Mouse (Mus musculus) limb, embryonic 11.5 days (tissue): Measurements from ENCODE around the gene Uck1. TPM values are rescaled to one million over a fixed set of nuclear protein-coding genes. Genes with fewer than 3 reads are reported as not detected.
"Not testable (repeated sequence)": the region's sequence is repeated elsewhere in the genome, so short reads cannot be mapped to it uniquely, and the experiment has no call there.

Source experiments
- ATAC-seq: fragments of 200-750 bp; cut with Nextera tagmentation; 2 replicates; pipeline ENCODE4 v1.8.0; 2017; ENCODE audit warnings: low read depth; ENCODE audit not compliant: insufficient number of reproducible peaks, low FRiP score, low TSS enrichment
- DNase-seq: peaks from one replicate; pipeline ENCODE4 v3.0.0-alpha.2; 2015; ENCODE audit warnings: low spot score
- H3K27ac ChIP-seq: fragments of 300-500 bp; sonication (generic); replicated peaks from 2 replicates; pipeline ENCODE4 v1.5.1; 2014; ENCODE audit warnings: low read depth, mild to moderate bottlenecking, low read length
- H3K27me3 ChIP-seq: fragments of 300-500 bp; sonication (generic); 2 replicates; pipeline ENCODE4 v1.6.1; 2014; ENCODE audit warnings: mild to moderate bottlenecking, low read length, mixed read lengths; ENCODE audit not compliant: control insufficient read depth, insufficient read depth
- H3K36me3 ChIP-seq: fragments of 300-500 bp; sonication (generic); 2 replicates; pipeline ENCODE4 v1.6.1; 2014; ENCODE audit warnings: mild to moderate bottlenecking, low read length, moderate library complexity, mixed read lengths; ENCODE audit not compliant: control insufficient read depth, insufficient read depth
- H3K4me1 ChIP-seq: fragments of 300-500 bp; sonication (generic); 2 replicates; pipeline ENCODE4 v1.6.1; 2014; ENCODE audit warnings: low read length, mixed read lengths; ENCODE audit not compliant: control insufficient read depth, insufficient read depth
- H3K4me2 ChIP-seq: fragments of 300-500 bp; sonication (generic); 2 replicates; pipeline ENCODE4 v1.6.1; 2014; ENCODE audit warnings: low read depth, mild to moderate bottlenecking, moderate library complexity; ENCODE audit not compliant: severe bottlenecking
- H3K4me3 ChIP-seq: fragments of 300-500 bp; sonication (generic); 2 replicates; pipeline ENCODE4 v1.5.1; 2014; ENCODE audit warnings: low read depth, low read length
- H3K9ac ChIP-seq: fragments of 300-500 bp; sonication (generic); 2 replicates; pipeline ENCODE4 v1.6.1; 2014; ENCODE audit warnings: mild to moderate bottlenecking, low read length
- H3K9me3 ChIP-seq: fragments of 300-500 bp; sonication (generic); 2 replicates; pipeline ENCODE4 v1.6.1; 2016; ENCODE audit warnings: low read length; ENCODE audit not compliant: control insufficient read depth
- WGBS: fragments of 180-500 bp; shearing (Covaris S2); extraction: QIAGEN DNeasy Blood & Tissue Kit; methylation state at CpG from one replicate; pipeline ENCODE4 v1.1.7; 2014; 5-methylcytosine and 5-hydroxymethylcytosine counted together
- polyA plus RNA-seq: library from polyadenylated mRNA; unstranded; fragments of >200 nt; fragmentation: Nextera tagmentation; extraction: Ambion mirVana; gene quantifications from 2 replicates; pipeline ENCODE4 v1.2.1, GENCODE M21; 2014

Uck1 gene
- polyA plus RNA-seq, 1 experiment from 2014 or later, result 61.5 TPM

DNA sequence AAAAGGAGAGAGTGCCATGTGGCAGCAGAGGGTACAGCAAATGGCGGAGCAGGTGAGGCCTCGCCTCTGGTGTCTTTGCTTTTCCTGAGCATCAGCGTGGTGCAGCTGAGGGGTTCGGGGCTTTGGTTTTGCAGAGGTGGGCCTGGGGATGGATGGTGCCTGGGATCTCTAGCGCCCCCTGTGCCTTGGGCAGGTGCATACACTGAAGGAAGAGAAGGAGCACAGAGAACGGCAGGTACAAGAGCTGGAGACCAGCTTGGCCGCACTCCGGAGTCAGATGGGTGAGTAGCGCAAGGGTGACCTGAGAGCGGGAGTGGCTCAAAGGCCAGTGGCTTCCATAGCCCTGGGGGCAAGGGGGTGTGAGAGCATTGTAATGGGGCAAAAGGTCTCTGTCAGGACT lies 43.0 kb upstream of the Uck1 start:
- WGBS, result 89% methylated on average over 10 of the region's 10 CpGs
- H3K36me3 ChIP-seq, result peaks cover 33% of the 10 kb centered on the region
- no peaks in the 10 kb centered on the region for H3K9me3 ChIP-seq

DNA sequence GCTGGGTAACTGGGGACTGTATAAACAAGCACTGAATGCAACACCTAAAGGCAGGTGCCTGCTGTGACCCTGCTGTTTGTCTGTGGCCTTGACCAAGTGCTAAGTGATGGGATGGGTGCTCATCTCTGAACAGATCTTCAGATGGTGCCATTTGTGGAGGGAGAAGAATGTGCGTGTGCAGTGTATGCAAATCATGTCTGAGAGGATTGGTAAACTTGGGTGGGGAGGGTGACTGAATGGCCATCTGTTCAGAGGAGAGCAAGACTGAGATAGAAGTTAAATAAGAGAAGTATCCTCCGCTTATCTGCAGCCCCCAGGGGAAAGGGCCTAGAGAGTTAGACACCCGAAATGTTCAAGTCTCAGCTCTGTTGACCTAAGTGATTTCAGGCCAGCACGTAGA lies 39.5 kb upstream of the Uck1 start:
- Histone ChIP-seq H3K9me3 (no peaks in the 10 kb centered on the region), H3K9ac (no peak overlapping the region), H3K27me3 (no peaks in the 10 kb centered on the region), H3K4me2 (no peak overlapping the region), H3K27ac (no peak overlapping the region), H3K4me1 (no peaks in the 10 kb centered on the region), H3K4me3 (0 out of 2 replicates have a peak overlapping the region, but pooled peaks have one; percentile 3), H3K36me3 (peaks cover 19% of the 10 kb centered on the region)
- ATAC-seq (no peak), DNase-seq (no peak)
- WGBS, result 97% methylated on average over 4 of the region's 4 CpGs

More for the DNA sequence above, 43.0 kb upstream of the Uck1 start:
- Histone ChIP-seq H3K4me1 (no peaks in the 10 kb centered on the region; the same call in 1 of the 2 replicates), H3K4me2 (no peak overlapping the region), H3K27ac (no peak overlapping the region), H3K4me3 (no peak overlapping the region), H3K27me3 (no peaks in the 10 kb centered on the region), H3K9ac (no peak overlapping the region)
- ATAC-seq, result no peak
- no peak for DNase-seq

DNA sequence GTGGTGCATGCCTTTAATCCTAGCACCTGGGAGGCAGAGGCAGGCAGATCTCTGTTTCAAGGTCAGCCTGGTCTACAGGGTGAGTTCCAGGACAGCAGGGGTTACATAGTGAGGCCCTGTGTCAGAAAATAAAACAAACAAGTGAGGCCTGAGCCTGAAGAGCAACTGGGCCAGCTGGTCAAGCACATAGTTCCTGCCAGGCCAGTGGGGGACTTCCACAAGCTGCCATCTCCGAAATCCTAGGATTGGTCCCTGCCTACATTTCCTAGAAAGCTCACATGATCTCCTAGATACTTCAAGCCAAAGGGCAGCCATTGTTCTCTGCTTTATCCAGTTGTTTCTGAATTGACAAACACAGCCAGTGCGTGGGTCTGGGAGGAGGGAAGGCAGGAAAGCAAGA lies 35.9 kb upstream of the Uck1 start:
- ATAC-seq, result not testable (repeated sequence)
- H3K36me3 ChIP-seq, result peaks cover 18% of the 10 kb centered on the region

DNA sequence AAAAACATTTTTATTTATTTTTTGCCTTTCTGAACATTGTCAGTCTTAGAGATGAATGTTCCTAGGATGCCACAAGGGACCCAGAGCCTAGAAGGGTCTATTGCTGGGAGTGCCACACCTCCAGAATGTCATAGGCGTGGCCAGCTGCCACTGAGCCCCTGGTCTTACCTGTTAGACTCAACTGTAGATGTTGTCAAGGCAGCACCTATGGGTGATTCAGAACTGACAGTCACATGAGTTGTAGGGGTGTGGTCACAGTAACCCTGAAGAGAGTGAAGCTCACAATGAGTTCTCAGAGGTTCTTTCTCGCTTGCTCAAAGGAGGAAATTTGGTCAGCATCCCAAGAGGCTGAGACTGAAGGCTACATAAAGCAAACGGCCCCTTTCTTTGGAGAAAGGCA lies 35.3 kb upstream of the Uck1 start:
- no peak overlapping the region for H3K27ac ChIP-seq
- H3K9me3 ChIP-seq, result no peaks in the 10 kb centered on the region
- DNase-seq (no peak), ATAC-seq (no peak)
- H3K4me1 ChIP-seq, result no peaks in the 10 kb centered on the region
- WGBS, result 85% methylated on average over 3 of the region's 3 CpGs
- no peak overlapping the region for H3K4me3 ChIP-seq
- H3K9ac ChIP-seq, result no peak overlapping the region
- no peak overlapping the region for H3K4me2 ChIP-seq
- H3K36me3 ChIP-seq, result peaks cover 18% of the 10 kb centered on the region
- H3K27me3 ChIP-seq, result no peaks in the 10 kb centered on the region

More for the DNA sequence above, 35.9 kb upstream of the Uck1 start:
- H3K27ac ChIP-seq, H3K27me3 ChIP-seq, H3K9ac ChIP-seq, DNase-seq, H3K9me3 ChIP-seq, H3K4me2 ChIP-seq, H3K4me3 ChIP-seq, H3K4me1 ChIP-seq: not testable (repeated sequence)
- 95% methylated on average over 2 of the region's 2 CpGs for WGBS

DNA sequence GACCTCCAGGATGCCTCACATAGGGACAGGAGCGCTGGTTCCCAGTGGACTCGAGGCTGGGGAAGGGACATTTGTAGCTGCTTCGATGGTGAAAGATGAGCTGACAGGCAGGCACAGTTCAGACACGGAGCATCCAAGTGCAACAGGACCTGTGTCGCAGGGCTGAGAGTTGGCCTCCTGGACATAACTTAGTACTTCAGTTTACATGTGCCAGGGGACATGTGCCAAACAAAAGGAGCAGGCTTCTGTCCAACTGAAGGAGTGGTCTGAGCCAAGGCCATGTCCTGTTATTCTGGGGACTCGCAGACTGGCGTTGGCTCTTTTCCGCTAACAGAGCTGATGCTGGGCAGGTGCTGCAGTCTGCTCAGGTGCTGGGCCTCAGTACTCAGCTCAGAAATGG lies 34.4 kb upstream of the Uck1 start:
- Histone ChIP-seq H3K4me2 (no peak overlapping the region), H3K27ac (no peak overlapping the region), H3K4me3 (no peak overlapping the region), H3K27me3 (no peaks in the 10 kb centered on the region), H3K9me3 (no peaks in the 10 kb centered on the region), H3K36me3 (peaks cover 17% of the 10 kb centered on the region), H3K4me1 (no peaks in the 10 kb centered on the region), H3K9ac (no peak overlapping the region; the same call in 1 of the 2 replicates)
- ATAC-seq, result no peak
- 83% methylated on average over 8 of the region's 8 CpGs for WGBS
- no peak for DNase-seq

DNA sequence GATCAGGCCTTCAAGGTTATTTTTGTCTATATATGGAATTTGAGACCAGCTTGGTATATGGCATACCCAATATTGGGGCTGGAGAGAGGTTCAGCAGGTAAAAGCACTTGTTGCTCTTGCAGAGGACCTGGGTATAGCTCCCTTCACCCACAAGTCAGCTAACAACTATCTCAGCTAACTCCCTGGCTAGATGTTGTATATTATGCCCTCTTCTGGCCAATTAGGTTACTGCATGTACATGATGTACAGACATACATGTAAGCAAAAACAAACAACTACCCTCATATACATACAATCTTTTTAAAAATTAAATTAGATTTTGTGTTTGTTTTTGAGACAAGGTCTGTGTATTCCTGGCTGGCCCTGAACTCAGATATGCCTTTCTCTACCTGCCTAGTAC lies 29.6 kb upstream of the Uck1 start:
- peak overlapping the region; percentile 95 for H3K4me3 ChIP-seq
- H3K4me2 ChIP-seq, result no peak overlapping the region
- H3K9me3 ChIP-seq, result no peaks in the 10 kb centered on the region
- H3K9ac ChIP-seq, result no peak overlapping the region
- ATAC-seq (no peak), DNase-seq (no peak)
- H3K36me3 ChIP-seq, result peaks cover 6% of the 10 kb centered on the region
- no peak overlapping the region for H3K27ac ChIP-seq
- H3K4me1 ChIP-seq, result peaks cover 10% of the 10 kb centered on the region
- no peaks in the 10 kb centered on the region for H3K27me3 ChIP-seq

DNA sequence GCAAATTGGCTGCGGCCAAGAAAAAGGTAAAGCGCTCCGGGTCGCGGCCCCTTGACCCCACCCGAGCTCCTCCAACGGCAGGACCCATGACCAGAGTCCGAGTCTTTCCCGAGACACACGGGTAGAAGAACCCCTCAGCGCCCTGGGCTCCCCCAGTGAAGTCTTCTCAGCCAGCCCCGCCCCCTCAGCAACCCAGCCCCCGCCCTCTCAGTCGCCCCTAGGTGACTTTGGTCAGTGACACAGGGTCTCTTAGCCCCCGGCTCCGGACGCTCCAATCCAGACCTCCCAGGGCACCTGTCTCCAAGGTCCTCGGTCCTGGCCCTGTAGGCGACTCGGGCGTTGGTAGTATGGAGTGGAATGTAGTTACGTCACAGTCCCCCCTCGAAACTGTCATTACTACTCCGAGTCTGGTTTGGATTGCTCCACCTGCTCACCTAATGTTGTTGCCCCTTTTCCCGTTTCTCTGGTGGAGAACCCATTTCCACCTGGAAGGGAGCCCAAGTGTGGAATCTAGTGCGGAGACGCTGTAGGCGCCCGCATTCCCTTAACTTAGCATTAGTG lies 28.5 kb upstream of the Uck1 start:
- no peaks in the 10 kb centered on the region for H3K27me3 ChIP-seq
- no peak overlapping the region for H3K27ac ChIP-seq
- ATAC-seq (peak; percentile 79; the same call in 1 of the 2 replicates), DNase-seq (peak; percentile 48)
- H3K4me2 ChIP-seq, result peak overlapping the region; percentile 86
- H3K9me3 ChIP-seq, result no peaks in the 10 kb centered on the region
- peak overlapping the region; percentile 95 for H3K4me3 ChIP-seq
- peaks cover 13% of the 10 kb centered on the region for H3K36me3 ChIP-seq
- 3% methylated on average over 29 of the region's 29 CpGs for WGBS
- H3K4me1 ChIP-seq, result peaks cover 10% of the 10 kb centered on the region
- H3K9ac ChIP-seq, result peak overlapping the region; percentile 63

DNA sequence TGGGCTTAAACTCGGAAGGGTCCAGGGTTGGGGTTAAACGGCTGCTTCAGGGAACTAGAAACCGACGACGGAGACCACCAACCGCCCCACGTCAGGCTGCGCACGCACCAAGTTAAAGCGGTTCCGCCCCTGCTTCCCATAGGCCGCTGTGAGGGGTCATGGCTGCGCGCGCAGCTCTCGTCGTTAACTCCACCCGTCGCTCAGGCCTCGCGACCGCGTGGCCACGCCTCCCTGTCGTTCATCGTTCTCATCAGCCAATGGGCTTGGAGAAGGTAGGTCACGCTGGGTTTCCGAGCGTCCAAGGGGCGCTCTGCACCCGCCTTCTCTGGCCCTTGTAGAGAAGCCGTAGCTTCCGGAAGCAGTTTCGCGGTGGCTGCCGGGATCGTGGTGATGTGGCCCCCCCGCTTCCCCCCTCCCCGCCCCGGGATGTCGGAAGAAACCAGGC lies 28.0 kb upstream of the Uck1 start, which contains the start of gene Swi5:
Gene Swi5 (minus strand): TSS at position 153 of the 445 bp plus-strand sequence.
- 0% methylated on average over 40 of the region's 41 CpGs for WGBS
- H3K36me3 ChIP-seq, result peaks cover 14% of the 10 kb centered on the region
- peak within 1 kb of the TSS; percentile 86 for H3K4me2 ChIP-seq
- H3K9me3 ChIP-seq, result no peaks in the 10 kb centered on the region
- peak; percentile 99 for ATAC-seq
- peak; percentile 99 for DNase-seq
- H3K27ac ChIP-seq, result no peak within 1 kb of the TSS; the same call in 1 of the 2 replicates
- peaks cover 10% of the 10 kb centered on the region for H3K4me1 ChIP-seq
- peak within 1 kb of the TSS; percentile 95 for H3K4me3 ChIP-seq
- H3K27me3 ChIP-seq, result no peaks in the 10 kb centered on the region
- H3K9ac ChIP-seq, result peak within 1 kb of the TSS; percentile 86
